Mouse (Mus musculus) adrenal gland, postnatal 14 days (tissue): ENCODE data around the gene Kcnk1. TPM values are rescaled to one million over a fixed set of nuclear protein-coding genes. Genes with fewer than 3 reads are reported as not detected.
A peak's percentile ranks its signal among the peaks of the same experiment; 100 is the strongest.

ENCODE experiments used
- DNase-seq: peaks from one replicate; pipeline ENCODE4 v3.0.0; 2021; ENCODE audit warnings: mixed read lengths
- total RNA-seq: library from RNA; stranded (reverse); gene quantifications from 2 replicates; pipeline ENCODE4 v1.2.3, GENCODE M21; 2021

Kcnk1 gene
- total RNA-seq, 1 experiment from 2014 or later: 1.1 TPM

DNA sequence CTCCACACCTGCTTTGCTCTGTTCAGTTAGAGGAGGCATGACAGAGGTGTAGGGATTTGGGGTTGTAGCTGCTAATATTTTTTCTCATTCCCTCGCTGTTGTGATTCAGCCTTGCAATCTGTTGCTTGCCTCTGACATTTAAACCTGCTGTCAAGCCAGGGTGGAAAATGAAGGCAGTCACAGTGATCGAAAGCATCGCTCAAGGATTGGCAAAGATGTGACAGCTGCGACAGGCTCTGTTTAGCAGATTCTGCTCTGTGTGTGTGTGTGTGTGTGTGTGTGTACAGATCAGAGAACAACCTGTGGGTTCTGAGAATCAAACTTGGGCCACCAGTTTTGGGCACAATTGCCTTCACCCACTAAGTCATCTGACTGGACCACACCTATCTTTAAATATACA lies 50.8 kb downstream of the Kcnk1 start:
- no peak for DNase-seq

DNA sequence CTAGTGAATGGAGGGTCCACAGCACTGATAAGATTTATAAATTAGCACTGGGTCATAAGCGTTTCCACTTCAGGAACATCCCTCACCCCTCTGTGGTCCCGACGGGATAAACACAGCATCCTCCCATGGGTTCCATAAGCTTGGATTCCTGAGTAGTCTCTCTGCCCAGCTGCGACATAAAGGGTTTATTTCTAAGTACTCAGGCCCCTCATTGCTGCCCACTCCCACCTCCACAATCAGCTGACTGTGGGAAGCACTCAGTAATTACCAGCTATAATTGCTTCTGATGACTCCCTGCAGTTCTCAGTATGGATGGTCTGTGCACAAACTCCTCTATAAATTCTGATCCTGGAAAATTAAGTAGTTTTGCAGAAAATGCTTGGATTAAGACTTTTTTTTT lies 58.9 kb downstream of the Kcnk1 start:
- DNase-seq: no peak

DNA sequence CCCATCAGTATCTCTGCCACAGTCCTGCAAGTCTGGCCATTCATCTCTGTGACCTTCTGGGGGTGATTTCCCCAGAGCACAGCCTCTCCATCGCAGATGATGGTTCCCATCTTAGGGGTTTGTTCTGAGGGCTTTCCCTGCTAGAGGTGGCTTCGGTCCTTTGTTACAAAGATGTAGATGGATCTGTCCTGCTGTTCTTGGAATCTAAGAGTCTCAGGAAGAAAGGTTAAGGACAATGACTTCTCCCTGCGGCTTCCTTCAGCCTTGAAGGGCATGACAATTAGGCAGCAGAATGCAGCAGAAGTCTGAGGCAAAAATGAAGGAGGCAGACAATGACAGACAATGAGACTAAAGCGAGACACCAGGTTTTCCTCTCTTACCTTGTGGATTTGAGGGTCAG lies 63.9 kb downstream of the Kcnk1 start:
- no peak for DNase-seq

- DNase-seq: no peak
Observed at GRCm38 (mm10) chr8:126062844-126063243, 67.9 kb downstream of the Kcnk1 start.

- no peak for DNase-seq
Observed at GRCm38 (mm10) chr8:126063832-126064409, 69.0 kb downstream of the Kcnk1 start.

DNA sequence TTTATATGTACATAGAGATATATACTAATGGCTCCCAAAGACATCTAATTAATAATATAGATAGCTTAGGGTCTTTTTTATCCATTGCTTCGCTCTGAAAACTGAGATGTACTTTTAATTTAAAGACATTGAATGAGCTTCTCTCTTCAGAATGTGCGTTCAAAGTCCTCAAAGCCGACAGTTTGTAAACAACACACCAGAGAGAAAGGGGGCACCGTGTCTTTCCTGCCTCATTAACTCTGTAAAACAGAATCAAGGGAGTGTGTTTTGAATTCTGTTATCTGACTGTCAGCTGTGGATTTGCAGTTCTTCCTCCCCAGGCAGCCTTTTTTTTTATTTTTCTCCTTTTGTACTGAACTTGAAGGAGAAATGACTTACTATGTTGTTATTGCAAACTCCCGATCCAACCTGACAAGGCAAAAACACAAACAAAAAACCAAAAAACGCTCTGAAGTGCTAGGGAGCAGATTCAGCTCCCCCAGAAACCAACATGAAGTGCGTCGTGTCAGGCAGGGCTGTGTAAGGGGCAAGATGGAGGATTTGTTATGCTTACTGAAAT lies 69.7 kb downstream of the Kcnk1 start:
- no peak for DNase-seq

DNA sequence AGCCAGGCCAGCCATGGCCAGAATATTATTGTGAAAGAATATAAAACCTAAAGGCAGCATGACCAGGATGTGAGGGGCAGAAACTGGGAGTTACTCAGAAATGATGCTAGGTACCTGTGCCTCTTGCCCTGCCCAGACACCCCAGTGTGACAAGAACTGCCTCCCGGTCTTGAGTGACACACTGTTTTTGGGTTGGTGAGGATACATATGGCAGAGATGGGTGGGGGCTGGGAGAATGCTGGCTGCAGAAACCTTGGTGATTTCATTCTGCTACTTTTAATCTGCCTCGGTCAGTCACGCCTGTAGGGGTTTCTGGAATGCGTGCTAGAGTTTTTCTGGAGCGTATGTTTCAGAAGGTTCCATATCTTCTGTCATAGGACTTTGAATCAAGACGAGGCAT lies 72.3 kb downstream of the Kcnk1 start:
- no peak for DNase-seq

GRCm38 (mm10) chr8:126068136-126068535 lies 73.2 kb downstream of the Kcnk1 start:
- no peak for DNase-seq

DNA sequence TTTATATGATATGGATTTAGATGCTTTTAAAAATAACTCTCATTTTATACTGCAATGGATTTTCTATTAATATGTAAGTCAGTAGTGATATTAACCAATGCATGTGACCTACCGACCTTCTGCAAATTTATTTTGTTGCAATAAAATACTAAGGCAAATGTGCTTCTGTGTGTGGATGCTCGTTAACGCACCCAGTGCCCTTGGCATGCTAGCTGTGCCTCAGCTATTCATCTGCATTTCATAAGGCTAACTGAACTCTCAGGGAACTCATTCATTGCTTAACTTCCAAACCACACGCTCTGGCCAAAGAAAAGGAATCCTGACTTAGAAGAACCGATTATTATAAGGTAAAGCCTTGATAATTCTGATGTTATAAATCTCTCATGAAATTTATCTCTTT lies 77.7 kb downstream of the Kcnk1 start:
- DNase-seq: no peak

GRCm38 (mm10) chr8:126073141-126073740 lies 78.3 kb downstream of the Kcnk1 start:
- no peak for DNase-seq

DNA sequence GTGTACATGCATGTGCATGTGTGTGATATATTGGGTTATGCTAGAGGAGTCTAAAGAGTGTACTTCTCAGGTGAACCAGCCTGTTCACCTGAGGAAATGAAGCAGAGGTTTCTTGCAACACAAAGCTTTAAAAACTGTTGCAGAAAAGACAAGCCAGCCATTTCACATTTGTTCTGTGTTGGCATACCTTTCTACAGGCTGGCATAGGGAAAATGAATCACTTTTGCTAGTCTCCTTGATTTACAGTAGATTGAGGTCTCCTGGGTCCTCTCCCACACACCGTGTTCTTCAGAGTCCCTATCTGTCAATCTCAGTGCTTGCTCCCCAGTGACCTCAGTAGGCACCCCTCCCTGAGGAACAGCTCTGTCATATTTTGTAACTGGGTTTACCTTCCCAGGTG lies 79.1 kb downstream of the Kcnk1 start:
- DNase-seq: no peak

DNA sequence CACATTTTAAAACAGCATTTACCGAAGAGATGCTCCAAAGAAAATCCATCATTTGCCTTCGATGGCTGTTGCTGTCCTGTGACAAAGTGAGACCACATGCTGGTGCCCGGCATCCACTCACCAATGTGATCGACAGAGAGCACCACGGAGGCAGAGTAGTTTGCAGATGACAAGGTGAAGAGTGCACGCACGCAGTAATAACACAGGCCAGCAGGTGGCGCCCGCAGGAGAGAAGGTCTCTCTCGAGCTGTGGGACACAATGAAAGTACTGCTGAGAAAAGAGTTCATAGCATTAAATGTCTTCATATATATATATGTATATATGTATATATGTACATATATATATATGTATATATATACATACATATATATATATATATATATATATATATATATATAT lies 80.4 kb downstream of the Kcnk1 start:
- DNase-seq: peak; percentile 82

Other genes with a start within 250 kb of the Kcnk1 start
- gene Pcnx2, start 96.9 kb upstream of the Kcnk1 start, total RNA-seq: 0.45 and 0.52 TPM in 2 replicates
- gene Map3k21, start 84.7 kb upstream of the Kcnk1 start, total RNA-seq: 1.3 and 1.4 TPM in 2 replicates